Mouse (Mus musculus): ENCODE results near the gene Snhg11. TPM values are rescaled to one million over a fixed set of nuclear protein-coding genes. Genes with fewer than 3 reads are reported as not detected.

The Snhg11 gene
- total RNA-seq, 2 experiments from 2014 or later = not detected

Other genes starting within 250 kb of the Snhg11 start
- gene Tgm2, start 229.2 kb upstream of the Snhg11 start, total RNA-seq (2015) = 0.71 and 1.0 TPM in 2 replicates
- gene Tgm2, start 229.2 kb upstream of the Snhg11 start, total RNA-seq (2017) = 2.1 and 2.6 TPM in 2 replicates
- gene D630003M21Rik, start 146.4 kb upstream of the Snhg11 start, total RNA-seq (2015) = not detected in 2 replicates
- gene D630003M21Rik, start 146.4 kb upstream of the Snhg11 start, total RNA-seq (2017) = not detected in 2 replicates
- gene Bpi, start 117.5 kb upstream of the Snhg11 start, total RNA-seq (2015) = not detected in 2 replicates
- gene Bpi, start 117.5 kb upstream of the Snhg11 start, total RNA-seq (2017) = 0.08 TPM in 1 of 2 replicates, not detected in the other
- gene Lbp, start 69.1 kb upstream of the Snhg11 start, total RNA-seq (2015) = 31.2 and 40.4 TPM in 2 replicates
- gene Lbp, start 69.1 kb upstream of the Snhg11 start, total RNA-seq (2017) = 80.4 and 95.8 TPM in 2 replicates
- 45.3 and 45.4 TPM in 2 replicates for gene Ralgapb, start 34.2 kb downstream of the Snhg11 start, total RNA-seq (2015)
- gene Ralgapb, start 34.2 kb downstream of the Snhg11 start, total RNA-seq (2017) = 29.7 and 32.2 TPM in 2 replicates
- not detected in 2 replicates for gene Adig, start 127.0 kb downstream of the Snhg11 start, total RNA-seq (2015)
- not detected in 2 replicates for gene Adig, start 127.0 kb downstream of the Snhg11 start, total RNA-seq (2017)
- not detected in 2 replicates for gene Arhgap40, start 137.2 kb downstream of the Snhg11 start, total RNA-seq (2015)
- not detected in 2 replicates for gene Arhgap40, start 137.2 kb downstream of the Snhg11 start, total RNA-seq (2017)
- gene Slc32a1, start 235.1 kb downstream of the Snhg11 start, total RNA-seq (2015) = 0.07 TPM in 1 of 2 replicates, not detected in the other
- 0.12 TPM in 1 of 2 replicates, not detected in the other for gene Slc32a1, start 235.1 kb downstream of the Snhg11 start, total RNA-seq (2017)
- 7.1 and 8.0 TPM in 2 replicates for gene Actr5, start 249.2 kb downstream of the Snhg11 start, total RNA-seq (2015)
- gene Actr5, start 249.2 kb downstream of the Snhg11 start, total RNA-seq (2017) = 13.0 and 13.1 TPM in 2 replicates

All from megakaryocyte, adult 5-6 weeks (primary cell).